Mouse (Mus musculus) lung, postnatal 10 days (tissue): Measurements from ENCODE around the gene Mri1.

ENCODE experiments used
- DNase-seq: peaks from one replicate; pipeline ENCODE4 v3.0.0; 2021

Gene Mri1

GRCm38 (mm10) chr8:84256822-84257610, at the start of gene Mri1:
TSS of gene Mri1 (minus strand) at chr8:84257326.
- DNase-seq, result peak; percentile 90

- peak; percentile 41 for DNase-seq
These were observed 46.8 kb upstream of the Mri1 start for GRCm38 (mm10) chr8:84303951-84304350.

GRCm38 (mm10) chr8:84297029-84297785, 40.1 kb upstream of the Mri1 start:
- DNase-seq, result no peak

- peak; percentile 47 for DNase-seq
These were observed 34.6 kb upstream of the Mri1 start for GRCm38 (mm10) chr8:84291688-84292087.

- DNase-seq, result no peak
These were observed 34.0 kb upstream of the Mri1 start for GRCm38 (mm10) chr8:84291086-84291485.

GRCm38 (mm10) chr8:84288892-84289291, 31.8 kb upstream of the Mri1 start:
- peak; percentile 25 for DNase-seq

GRCm38 (mm10) chr8:84285665-84286064, 28.5 kb upstream of the Mri1 start:
- DNase-seq, result peak; percentile 71

- peak; percentile 55 for DNase-seq
These were observed 27.5 kb upstream of the Mri1 start for GRCm38 (mm10) chr8:84284608-84285063.

- no peak for DNase-seq
These were observed 23.7 kb upstream of the Mri1 start for GRCm38 (mm10) chr8:84280777-84281176.

GRCm38 (mm10) chr8:84276447-84276846, 19.3 kb upstream of the Mri1 start:
- no peak for DNase-seq

- DNase-seq, result no peak
These were observed 16.8 kb upstream of the Mri1 start for GRCm38 (mm10) chr8:84273968-84274367.

GRCm38 (mm10) chr8:84272302-84272701, 15.2 kb upstream of the Mri1 start:
- no peak for DNase-seq

GRCm38 (mm10) chr8:84269950-84270773, 13.0 kb upstream of the Mri1 start, which contains the start of gene Ccdc130:
TSS of gene Ccdc130 (minus strand) at chr8:84270380.
- peak; percentile 100 for DNase-seq

- DNase-seq, result no peak
These were observed 4.0 kb upstream of the Mri1 start for GRCm38 (mm10) chr8:84261098-84261497.

- peak; percentile 32 for DNase-seq
These were observed 686 bp downstream of the Mri1 start for GRCm38 (mm10) chr8:84256458-84256821.

- no peak for DNase-seq
These were observed 1.3 kb downstream of the Mri1 start for GRCm38 (mm10) chr8:84255858-84256257.

GRCm38 (mm10) chr8:84249257-84250170, 7.6 kb downstream of the Mri1 start, which contains the start of gene D8Ertd738e:
TSS of gene D8Ertd738e (minus strand) at chr8:84249719.
- DNase-seq, result peak; percentile 94

GRCm38 (mm10) chr8:84241821-84242220, 15.3 kb downstream of the Mri1 start:
- no peak for DNase-seq

- DNase-seq, result no peak
These were observed 16.0 kb downstream of the Mri1 start for GRCm38 (mm10) chr8:84241167-84241566.

GRCm38 (mm10) chr8:84237542-84238229, 19.4 kb downstream of the Mri1 start:
- DNase-seq, result peak; percentile 51

GRCm38 (mm10) chr8:84236998-84237473, 20.1 kb downstream of the Mri1 start, which contains the start of gene Zswim4:
TSS of gene Zswim4 (minus strand) at chr8:84237055.
- peak; percentile 99 for DNase-seq
